Comparison of ENCODE assay signal across 11 mouse cellular contexts in the genomic region with DNA sequence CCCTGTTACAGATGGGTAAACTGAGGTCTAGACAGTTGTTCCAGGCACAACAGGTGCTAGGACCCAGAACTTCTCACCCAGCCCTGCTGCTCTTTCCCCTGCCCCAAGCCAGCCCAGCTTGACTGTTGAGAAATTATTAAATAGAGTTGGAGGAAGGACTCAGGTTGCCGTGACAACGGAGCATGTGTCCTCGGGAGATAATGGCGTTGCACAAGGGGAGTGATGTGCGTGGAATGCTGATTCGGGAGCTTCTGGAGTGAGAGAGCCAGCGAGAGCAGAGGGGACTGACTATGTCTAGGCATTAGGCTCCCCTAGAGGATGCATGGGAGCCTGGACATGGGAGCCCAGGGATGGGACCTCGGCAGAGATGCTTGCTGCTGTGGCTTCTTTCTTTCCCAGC. TPM values are rescaled to one million over a fixed set of nuclear protein-coding genes. Genes with fewer than 3 reads are reported as not detected.
DNase-seq lines count a peak whose midpoint lies in the region; ATAC-seq and TF ChIP-seq lines count a peak whose summit lies in the region.
"Had no signal": no experiment of that assay in that cellular context is flagged by ENCODE, and none has a peak within 500 bp of the region (broad histone marks: within the 10 kb centered on the region; RNA-seq: fewer than 3 reads in every experiment).

No protein-coding gene starts in this region.

- no peak overlapping the region for H3K4me3 ChIP-seq in cerebellum, adult 2 months (replicated peaks; ENCODE audit: insufficient read depth, low read depth, low read length)
- H3K4me3 ChIP-seq in hindbrain, postnatal 0 days (ENCODE audit: low read length): no peak overlapping the region
- 0 out of 2 replicates have a peak overlapping the region, but pooled peaks have one; percentile 8 for H3K4me3 ChIP-seq in midbrain, embryonic 13.5 days (replicated peaks)
- H3K4me3 ChIP-seq: heart, embryonic 13.5 days; liver, embryonic 15.5 days had no signal

- no peak for TF ChIP-seq CTCF in cerebellum, adult 2 months (IDR thresholded peaks at IDR 0.05; ENCODE audit: borderline replicate concordance, insufficient read depth, low read depth, low read length)
- TF ChIP-seq CTCF in hindbrain, postnatal 0 days (IDR thresholded peaks at IDR 0.05; ENCODE audit: low read depth): peak; percentile 43

- TF ChIP-seq POLR2A in cerebellum, adult 2 months (IDR thresholded peaks at IDR 0.05; ENCODE audit: borderline replicate concordance, insufficient read depth, low read length): no peak

- peak overlapping the region; percentile 31 for H3K9ac ChIP-seq in hindbrain, postnatal 0 days (replicated peaks; ENCODE audit: low read length)
- peak overlapping the region; percentile 55 for H3K9ac ChIP-seq in midbrain, embryonic 13.5 days (replicated peaks)
- H3K9ac ChIP-seq: heart, embryonic 13.5 days; liver, embryonic 15.5 days had no signal

- H3K36me3 ChIP-seq in hindbrain, postnatal 0 days (ENCODE audit: insufficient read depth, low read length): no peaks in the 10 kb centered on the region
- H3K36me3 ChIP-seq in midbrain, embryonic 13.5 days: 0 out of 2 replicates have a peak, but pooled peaks cover 3% of the 10 kb centered on the region
- H3K36me3 ChIP-seq: heart, embryonic 13.5 days; liver, embryonic 15.5 days had no signal

- no peaks in the 10 kb centered on the region for H3K27me3 ChIP-seq in cerebellum, adult 2 months (ENCODE audit: control insufficient read depth, insufficient read depth, low read length)
- H3K27me3 ChIP-seq in hindbrain, postnatal 0 days (ENCODE audit: insufficient read depth, low read length): no peaks in the 10 kb centered on the region
- H3K27me3 ChIP-seq in midbrain, embryonic 13.5 days: peaks cover under 1% of the 10 kb centered on the region; the same call in 1 of the 2 replicates

- peak overlapping the region; percentile 70; the same call in 1 of the 2 replicates for H3K27ac ChIP-seq in cerebellum, adult 2 months (ENCODE audit: insufficient read depth, low read length)
- H3K27ac ChIP-seq in hindbrain, postnatal 0 days: peak overlapping the region; percentile 90
- peak overlapping the region; percentile 96 for H3K27ac ChIP-seq in midbrain, embryonic 13.5 days
- H3K27ac ChIP-seq: heart, embryonic 13.5 days; liver, embryonic 15.5 days had no signal

- peaks cover 12% of the 10 kb centered on the region for H3K4me1 ChIP-seq in cerebellum, adult 2 months (ENCODE audit: control insufficient read depth, insufficient read depth, low read length)
- peaks cover 59% of the 10 kb centered on the region for H3K4me1 ChIP-seq in hindbrain, postnatal 0 days (ENCODE audit: insufficient read depth, low read length)
- H3K4me1 ChIP-seq in midbrain, embryonic 13.5 days (replicated peaks): peaks cover 98% of the 10 kb centered on the region
- H3K4me1 ChIP-seq: heart, embryonic 13.5 days; liver, embryonic 15.5 days had no signal

- 41% methylated on average over 8 of the region's 8 CpGs for WGBS in cerebellum, adult 2 months
- WGBS in hindbrain, postnatal 0 days: 7% methylated on average over 8 of the region's 8 CpGs
- 6% methylated on average over 8 of the region's 8 CpGs for WGBS in midbrain, embryonic 13.5 days

- DNase-seq in cerebellum, adult 2 months: peak; percentile 39 to 60
- no peak for DNase-seq in cerebellum, adult 11 months
- peak; percentile 94 for DNase-seq in hindbrain, postnatal 0 days (ENCODE audit: low spot score)
- DNase-seq in thymus, adult 18-20 months: no peak
- no peak for DNase-seq in urinary bladder, adult 18-20 months (ENCODE audit: low spot score in 2 of 2)
- no peak for DNase-seq in lung, postnatal 25 days (ENCODE audit: low spot score)

- peak; percentile 91 for ATAC-seq in hindbrain, postnatal 0 days
- peak; percentile 92 for ATAC-seq in midbrain, embryonic 13.5 days
- no peak for ATAC-seq in megakaryocyte-erythroid progenitor cell, adult 5-6 weeks (replicated peaks; ENCODE audit: low FRiP score, low TSS enrichment, poor library complexity, severe bottlenecking)

- H3K9me3 ChIP-seq in hindbrain, postnatal 0 days (ENCODE audit: low read length): no peaks in the 10 kb centered on the region
- no peaks in the 10 kb centered on the region for H3K9me3 ChIP-seq in midbrain, embryonic 13.5 days
- H3K9me3 ChIP-seq: heart, embryonic 13.5 days; liver, embryonic 15.5 days had no signal

- peak overlapping the region; percentile 39; the same call in 1 of the 2 replicates for H3K4me2 ChIP-seq in hindbrain, postnatal 0 days (ENCODE audit: low read depth, low read length)
- H3K4me2 ChIP-seq in midbrain, embryonic 13.5 days (replicated peaks): peak overlapping the region; percentile 43
- H3K4me2 ChIP-seq: heart, embryonic 13.5 days; liver, embryonic 15.5 days had no signal

RNA-seq across cellular contexts. Expression of a gene that starts 7.7 kb away (rescaled TPM):
- 483 and 522 TPM in 2 replicates for polyA plus RNA-seq in cerebellum, adult 2 months (2012; rRNA removed)
- 433 and 470 TPM in 2 replicates for total RNA-seq in hindbrain, postnatal 0 days (2014; rRNA removed)
- polyA plus RNA-seq in hindbrain, postnatal 0 days (2015; fragmentation: Nextera tagmentation; extraction: Ambion mirVana): 176 and 177 TPM in 2 replicates
- 85.6 and 88.9 TPM in 2 replicates for polyA plus RNA-seq in midbrain, embryonic 13.5 days (2015; fragmentation: Nextera tagmentation; extraction: Ambion mirVana)
- total RNA-seq in megakaryocyte-erythroid progenitor cell, adult 5-6 weeks (2014; fragmentation: Nextera tagmentation): 6.2 TPM in 1 of 2 replicates, not detected in the other
- total RNA-seq in megakaryocyte-erythroid progenitor cell, adult 5-6 weeks (2017): 0.61 TPM in 1 of 2 replicates, not detected in the other
- polyA plus RNA-seq: C2C12 had no signal

Comparison
In these comparisons a context has a peak if more than half of its experiments do, and no peak if none do; other contexts are left out.
1. DNase-seq: peak in cerebellum, adult 2 months (2 of 2) and hindbrain, postnatal 0 days (single experiment); none in cerebellum, adult 11 months (single experiment), thymus, adult 18-20 months (0 of 2), urinary bladder, adult 18-20 months (0 of 2) and lung, postnatal 25 days (single experiment).
2. Peak in every context shown above with its lines, with median percentiles within 50 percentile points of each other: H3K27ac ChIP-seq.